Mouse (Mus musculus): ENCODE measurements around the gene Optc.

The Optc gene

GRCm38 (mm10) chr1:133884090-133884489 lies 23.7 kb downstream of the Optc start:
- no peak for DNase-seq (ENCODE audit: low read depth in 2 of 2, low spot score in 2 of 2)

GRCm38 (mm10) chr1:133882283-133883217 lies 25.2 kb downstream of the Optc start:
- DNase-seq (ENCODE audit: low read depth in 2 of 2, low spot score in 2 of 2), result no peak

GRCm38 (mm10) chr1:133881813-133882212 lies 26.0 kb downstream of the Optc start:
- no peak for DNase-seq (ENCODE audit: low read depth in 2 of 2, low spot score in 2 of 2)

GRCm38 (mm10) chr1:133878825-133879423 lies 28.9 kb downstream of the Optc start:
- DNase-seq (ENCODE audit: low read depth in 2 of 2, low spot score in 2 of 2), result no peak

- no peak for DNase-seq (ENCODE audit: low read depth in 2 of 2, low spot score in 2 of 2)
Observed at GRCm38 (mm10) chr1:133876936-133877335, 30.9 kb downstream of the Optc start.

- DNase-seq (ENCODE audit: low read depth in 2 of 2, low spot score in 2 of 2), result no peak
Observed at GRCm38 (mm10) chr1:133873086-133873813, 34.5 kb downstream of the Optc start.

- no peak for DNase-seq (ENCODE audit: low read depth in 2 of 2, low spot score in 2 of 2)
Observed at GRCm38 (mm10) chr1:133871241-133871640, 36.6 kb downstream of the Optc start.

GRCm38 (mm10) chr1:133869221-133869620 lies 38.6 kb downstream of the Optc start:
- DNase-seq (ENCODE audit: low read depth in 2 of 2, low spot score in 2 of 2), result no peak

- DNase-seq (ENCODE audit: low read depth in 2 of 2, low spot score in 2 of 2), result no peak
Observed at GRCm38 (mm10) chr1:133863257-133863997, 44.4 kb downstream of the Optc start.

- DNase-seq (ENCODE audit: low read depth in 2 of 2, low spot score in 2 of 2), result no peak
Observed at GRCm38 (mm10) chr1:133861028-133861427, 46.8 kb downstream of the Optc start.

- DNase-seq (ENCODE audit: low read depth in 2 of 2, low spot score in 2 of 2), result no peak
Observed at GRCm38 (mm10) chr1:133859821-133860711, 47.7 kb downstream of the Optc start.

- DNase-seq (ENCODE audit: low read depth in 2 of 2, low spot score in 2 of 2), result no peak
Observed at GRCm38 (mm10) chr1:133859257-133859656, 48.5 kb downstream of the Optc start.

GRCm38 (mm10) chr1:133857781-133858180 lies 50.0 kb downstream of the Optc start:
- no peak for DNase-seq (ENCODE audit: low read depth in 2 of 2, low spot score in 2 of 2)

- no peak for DNase-seq (ENCODE audit: low read depth in 2 of 2, low spot score in 2 of 2)
Observed at GRCm38 (mm10) chr1:133857171-133857570, 50.6 kb downstream of the Optc start.

- no peak for DNase-seq (ENCODE audit: low read depth in 2 of 2, low spot score in 2 of 2)
Observed at GRCm38 (mm10) chr1:133856655-133857054, 51.1 kb downstream of the Optc start.

- DNase-seq (ENCODE audit: low read depth in 2 of 2, low spot score in 2 of 2), result no peak
Observed at GRCm38 (mm10) chr1:133856133-133856541, 51.7 kb downstream of the Optc start.

GRCm38 (mm10) chr1:133855274-133856017 lies 52.4 kb downstream of the Optc start:
- no peak for DNase-seq (ENCODE audit: low read depth in 2 of 2, low spot score in 2 of 2)

- DNase-seq (ENCODE audit: low read depth in 2 of 2, low spot score in 2 of 2), result no peak
Observed at GRCm38 (mm10) chr1:133854421-133855273, 53.2 kb downstream of the Optc start.
